Mouse (Mus musculus) CH12.LX (cell line): ENCODE results near the gene Rpl9-ps6. TPM values are rescaled to one million over a fixed set of nuclear protein-coding genes. Genes with fewer than 3 reads are reported as not detected.
A peak's percentile ranks its signal among the peaks of the same experiment; 100 is the strongest.

Source experiments
- DNase-seq: peaks from one replicate; pipeline ENCODE4 v3.0.0-alpha.2; 2013; ENCODE audit errors: extremely low read depth
- H3K27ac ChIP-seq: 2 replicates; pipeline ENCODE4 v1.5.1; 2012; ENCODE audit warnings: low read depth, mild to moderate bottlenecking, control low read depth, moderate library complexity; ENCODE audit not compliant: insufficient read depth
- H3K27me3 ChIP-seq: replicated peaks from 2 replicates; pipeline ENCODE3; 2012; ENCODE audit warnings: inconsistent platforms
- H3K36me3 ChIP-seq, 2 experiments: replicated peaks in 1 of 2; 2 replicates each; pipeline versions ENCODE3 to v1.6.1; 2012; ENCODE audit warnings: inconsistent platforms in 1 of 2, low read length in 1 of 2, mild to moderate bottlenecking in 1 of 2, mixed read lengths in 1 of 2, moderate library complexity in 1 of 2; ENCODE audit not compliant: control insufficient read depth in 1 of 2, insufficient read depth in 1 of 2
- H3K4me1 ChIP-seq, 2 experiments: 2 replicates each; pipeline ENCODE4 v1.6.1; 2012; ENCODE audit warnings: inconsistent platforms in 1 of 2, moderate library complexity in 1 of 2; ENCODE audit not compliant: insufficient read depth in 2 of 2, control insufficient read depth in 1 of 2
- H3K4me2 ChIP-seq: 2 replicates; pipeline ENCODE4 v1.6.1; 2012; ENCODE audit warnings: low read depth, mild to moderate bottlenecking, control low read depth; ENCODE audit not compliant: poor library complexity, insufficient read depth, severe bottlenecking
- H3K4me3 ChIP-seq, 3 experiments: fragments of 150-350 bp in 1 of 3; sonication (generic) in 1 of 3; replicated peaks in 1 of 3; 2 replicates each; pipeline versions ENCODE3 to v1.5.1; 2011 to 2012; ENCODE audit warnings: low read depth in 2 of 3, low read length in 2 of 3, mild to moderate bottlenecking in 2 of 3, moderate library complexity in 2 of 3, control low read depth in 1 of 3, improper control_type of control experiment in 1 of 3, inconsistent platforms in 1 of 3, mixed read lengths in 1 of 3; ENCODE audit not compliant: poor library complexity in 1 of 3
- H3K79me2 ChIP-seq: replicated peaks from 2 replicates; pipeline ENCODE4 v1.6.1; 2012; ENCODE audit warnings: mild to moderate bottlenecking, moderate library complexity; ENCODE audit not compliant: control insufficient read depth, poor library complexity, insufficient read depth, severe bottlenecking; ENCODE audit errors: extremely low read depth
- H3K9ac ChIP-seq: 2 replicates; pipeline ENCODE4 v1.6.1; 2012; ENCODE audit warnings: low read depth, mild to moderate bottlenecking, control low read depth, moderate library complexity; ENCODE audit not compliant: insufficient read depth
- H3K9me3 ChIP-seq: replicated peaks from 2 replicates; pipeline ENCODE3; 2012; ENCODE audit warnings: low read length, inconsistent platforms, mixed read lengths
- BHLHE40 ChIP-seq: IDR thresholded peaks from 2 replicates; pipeline ENCODE4 v1.6.1; 2011; ENCODE audit warnings: mild to moderate bottlenecking, low read depth, low read length, improper control_type of control experiment
- CTCF ChIP-seq, 2 experiments: IDR thresholded peaks in 1 of 2; conservative IDR thresholded peaks in 1 of 2; 2 replicates each; pipeline ENCODE4 v1.5.1; 2011 to 2012; ENCODE audit warnings: low read depth in 2 of 2, low read length in 2 of 2, improper control_type of control experiment in 1 of 2, inconsistent platforms in 1 of 2, mild to moderate bottlenecking in 1 of 2, moderate library complexity in 1 of 2
- ELF1 ChIP-seq: IDR thresholded peaks from 2 replicates; pipeline ENCODE4 v1.6.1; 2014; ENCODE audit warnings: low read depth, mild to moderate bottlenecking, inconsistent platforms, low read length, improper control_type of control experiment
- IRF4 ChIP-seq: IDR thresholded peaks from 2 replicates; pipeline ENCODE4 v1.6.1; 2014; ENCODE audit warnings: low read depth, mild to moderate bottlenecking, inconsistent platforms, low read length, improper control_type of control experiment
- JUND ChIP-seq: conservative IDR thresholded peaks from 2 replicates; pipeline ENCODE4 v1.6.1; 2011; ENCODE audit warnings: low read depth, low read length, improper control_type of control experiment
- MXI1 ChIP-seq: IDR thresholded peaks from 2 replicates; pipeline ENCODE4 v1.6.1; 2011; ENCODE audit warnings: mild to moderate bottlenecking, low read depth, low read length, improper control_type of control experiment
- RAD21 ChIP-seq: IDR thresholded peaks from 2 replicates; pipeline ENCODE4 v1.6.1; 2011; ENCODE audit warnings: low read depth, mild to moderate bottlenecking, low read length, improper control_type of control experiment, moderate library complexity
- RCOR1 ChIP-seq: conservative IDR thresholded peaks from 2 replicates; pipeline ENCODE4 v1.6.1; 2012; ENCODE audit warnings: low read depth, mild to moderate bottlenecking, inconsistent platforms, low read length, improper control_type of control experiment
- SMC3 ChIP-seq: IDR thresholded peaks from 2 replicates; pipeline ENCODE4 v1.6.1; 2011; ENCODE audit warnings: low read depth, low read length, improper control_type of control experiment
- TCF12 ChIP-seq: IDR thresholded peaks from 2 replicates; pipeline ENCODE4 v1.6.1; 2014; ENCODE audit warnings: low read depth, mild to moderate bottlenecking, inconsistent platforms, low read length, improper control_type of control experiment
- UBTF ChIP-seq: IDR thresholded peaks from 2 replicates; pipeline ENCODE4 v1.6.1; 2012; ENCODE audit warnings: low read depth, mild to moderate bottlenecking, inconsistent platforms, low read length, improper control_type of control experiment, moderate library complexity
- USF1 ChIP-seq: IDR thresholded peaks from 2 replicates; pipeline ENCODE4 v1.6.1; 2014; ENCODE audit warnings: low read depth, mild to moderate bottlenecking, inconsistent platforms, low read length, improper control_type of control experiment
- ZC3H11A ChIP-seq: IDR thresholded peaks from 2 replicates; pipeline ENCODE4 v1.6.1; 2012; ENCODE audit warnings: low read depth, mild to moderate bottlenecking, inconsistent platforms, low read length, improper control_type of control experiment
- ZKSCAN1 ChIP-seq: IDR thresholded peaks from 2 replicates; pipeline ENCODE4 v1.6.1; 2012; ENCODE audit warnings: low read depth, inconsistent platforms, low read length, improper control_type of control experiment, borderline replicate concordance
- dilution Hi-C: fragments of 300-500 bp; cut with MboI; formaldehyde crosslinking; loops from 2 replicates; pipeline ENCODE4 v1.14.3; 2020; ENCODE audit warnings: low sequenced_read_pairs; ENCODE audit not compliant: extremely low pct_unique_long_range_greater_than_20kb, extremely low pct_ligation_motif_present
- in situ Hi-C: fragments of 300-500 bp; cut with MboI; formaldehyde crosslinking; loops from 3 replicates; pipeline ENCODE4 v1.14.3; 2019; ENCODE audit warnings: low sequenced_read_pairs, low pct_ligation_motif_present, low pct_unique_long_range_greater_than_20kb, mixed read lengths
- polyA plus RNA-seq: library from polyadenylated mRNA; unstranded; fragments of >175 nt; gene quantifications from 2 replicates; pipeline ENCODE4 v1.2.1, GENCODE M21; 2012; ENCODE audit warnings: low read depth; ENCODE audit not compliant: insufficient read length
- total RNA-seq, 2 experiments: library from RNA; depleted of rRNA; stranded (reverse); fragments of 300-350 nt in 1 of 2; fragments of >200 nt in 1 of 2; gene quantifications; 2 replicates each; pipeline ENCODE4 v1.2.3; 2012 to 2014

Rpl9-ps6 gene
- total and polyA plus RNA-seq, 3 experiments, result 145 to 843 (median 149) TPM

- no peaks in the 10 kb centered on the region for H3K36me3 ChIP-seq
- no peak overlapping the region for H3K9ac ChIP-seq
- no peak overlapping the region for H3K4me3 ChIP-seq
- no peak overlapping the region for H3K27ac ChIP-seq
- H3K4me2 ChIP-seq, result no peak overlapping the region; the same call in 1 of the 2 replicates
- no peaks in the 10 kb centered on the region for H3K79me2 ChIP-seq
- in situ Hi-C loops (no loop called here), dilution Hi-C loops (no loop called here)
- peaks cover 3% of the 10 kb centered on the region for H3K9me3 ChIP-seq
- H3K4me1 ChIP-seq, result peaks cover 2 to 4% of the 10 kb centered on the region in 2 experiments; a peak in 1 of 4 replicates
- DNase-seq, result no peak
- no peak for TF ChIP-seq ELF1
- TF ChIP-seq RAD21, result no peak
- no peak for TF ChIP-seq RCOR1
- no peak for TF ChIP-seq ZKSCAN1
- TF ChIP-seq TCF12, result no peak
- no peak for TF ChIP-seq IRF4
- no peak for TF ChIP-seq USF1
- TF ChIP-seq CTCF (conservative IDR thresholded peaks at IDR 0.05 in 1 of 2, IDR thresholded peaks at IDR 0.05 in 1 of 2; ENCODE audit: low read depth in 2 of 2, low read length in 2 of 2), result no peak
- no peak for TF ChIP-seq UBTF
- no peak for TF ChIP-seq JUND
- no peaks in the 10 kb centered on the region for H3K27me3 ChIP-seq
Observed at GRCm38 (mm10) chr19:32470570-32471263, 4.3 kb upstream of the Rpl9-ps6 start.

- Histone ChIP-seq H3K79me2 (no peaks in the 10 kb centered on the region), H3K4me1 (peaks cover 2 to 4% of the 10 kb centered on the region in 2 experiments; a peak in 1 of 4 replicates), H3K36me3 (no peaks in the 10 kb centered on the region), H3K9ac (no peak overlapping the region), H3K4me3 (no peak overlapping the region), H3K9me3 (peaks cover 3% of the 10 kb centered on the region), H3K4me2 (no peak overlapping the region; the same call in none of the 2 replicates), H3K27me3 (no peaks in the 10 kb centered on the region), H3K27ac (no peak overlapping the region)
- peak; percentile 78 for TF ChIP-seq RAD21
- TF ChIP-seq BHLHE40, result peak; percentile 51
- TF ChIP-seq CTCF (conservative IDR thresholded peaks at IDR 0.05 in 1 of 2, IDR thresholded peaks at IDR 0.05 in 1 of 2; ENCODE audit: low read depth in 2 of 2, low read length in 2 of 2), result peak; percentile 78 to 93
- TF ChIP-seq MXI1, result no peak
- peak; percentile 26; the same call in 1 of the 2 replicates for TF ChIP-seq ZC3H11A
- no peak for TF ChIP-seq JUND
- TF ChIP-seq SMC3, result peak; percentile 74
- in situ Hi-C loops (no loop called here), dilution Hi-C loops (no loop called here)
- peak; percentile 70 for DNase-seq
Observed at GRCm38 (mm10) chr19:32470059-32470497, 3.7 kb upstream of the Rpl9-ps6 start.
